Mouse (Mus musculus): Measurements from ENCODE around the gene Creb5.
A peak's percentile ranks its signal among the peaks of the same experiment; 100 is the strongest.
"Not testable (repeated sequence)": the region's sequence is repeated elsewhere in the genome, so short reads cannot be mapped to it uniquely, and the experiment has no call there.

Creb5 gene

DNA sequence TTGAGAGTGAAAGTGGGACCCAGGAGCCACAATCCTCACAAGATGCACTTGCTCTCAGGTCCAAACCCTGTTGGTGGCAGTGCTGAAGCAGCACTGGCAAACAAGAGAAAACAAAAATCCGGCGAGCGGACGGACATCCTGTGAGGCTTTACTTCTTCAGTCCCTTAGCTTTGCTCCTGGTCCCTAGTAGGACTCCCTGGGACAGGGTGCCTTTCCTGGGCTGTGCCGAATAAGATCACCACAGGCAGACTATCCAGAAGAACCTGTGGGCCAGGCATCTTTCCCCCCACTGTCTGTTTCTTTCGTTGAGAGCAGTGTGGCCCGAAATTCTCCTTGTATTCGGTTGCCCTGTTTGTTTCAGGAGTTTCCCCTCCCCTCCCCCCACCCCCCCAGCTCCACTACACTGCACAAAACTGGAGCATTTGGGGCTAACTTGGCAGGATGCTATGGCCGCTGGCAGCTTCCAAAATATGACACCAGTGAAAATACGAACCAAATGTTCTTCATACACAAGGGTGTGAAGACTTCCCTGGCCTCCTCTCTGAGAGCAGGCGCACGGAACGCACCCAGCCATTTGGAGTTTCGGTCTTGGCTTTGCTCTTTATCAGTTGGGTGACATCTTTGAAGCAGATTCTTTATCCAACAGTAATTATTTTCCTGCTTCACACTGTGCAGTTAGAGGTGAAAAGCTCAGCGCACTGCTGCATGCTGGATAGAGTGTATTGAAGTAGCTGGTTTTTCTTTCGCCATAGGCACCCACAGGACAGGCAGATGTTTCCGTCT, 32.7 kb downstream of the Creb5 start:
- DNase-seq (ENCODE audit: low spot score in 2 of 2), result peak in 1 of 2 experiments; percentile 18

DNA sequence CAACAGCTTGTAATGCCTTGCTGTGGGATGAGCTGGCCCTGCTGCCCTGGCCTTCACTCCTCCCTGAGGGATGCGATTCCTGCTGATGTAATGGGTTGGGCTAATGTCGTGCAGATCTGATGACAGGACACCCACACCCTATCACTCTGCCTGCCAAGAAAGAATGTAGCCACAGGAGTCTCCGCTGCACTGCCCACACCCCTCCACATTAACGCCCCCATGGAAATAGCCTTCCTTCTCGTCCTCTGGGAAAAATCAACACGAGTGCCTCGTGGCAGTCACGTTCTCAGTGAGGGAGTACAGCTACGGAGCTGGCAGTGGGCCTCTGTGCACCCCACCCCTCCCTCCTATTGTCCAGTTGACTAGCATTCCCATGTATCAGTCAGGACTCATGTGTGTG, 50.3 kb downstream of the Creb5 start:
- no peak for DNase-seq (ENCODE audit: low spot score in 2 of 2)

DNA sequence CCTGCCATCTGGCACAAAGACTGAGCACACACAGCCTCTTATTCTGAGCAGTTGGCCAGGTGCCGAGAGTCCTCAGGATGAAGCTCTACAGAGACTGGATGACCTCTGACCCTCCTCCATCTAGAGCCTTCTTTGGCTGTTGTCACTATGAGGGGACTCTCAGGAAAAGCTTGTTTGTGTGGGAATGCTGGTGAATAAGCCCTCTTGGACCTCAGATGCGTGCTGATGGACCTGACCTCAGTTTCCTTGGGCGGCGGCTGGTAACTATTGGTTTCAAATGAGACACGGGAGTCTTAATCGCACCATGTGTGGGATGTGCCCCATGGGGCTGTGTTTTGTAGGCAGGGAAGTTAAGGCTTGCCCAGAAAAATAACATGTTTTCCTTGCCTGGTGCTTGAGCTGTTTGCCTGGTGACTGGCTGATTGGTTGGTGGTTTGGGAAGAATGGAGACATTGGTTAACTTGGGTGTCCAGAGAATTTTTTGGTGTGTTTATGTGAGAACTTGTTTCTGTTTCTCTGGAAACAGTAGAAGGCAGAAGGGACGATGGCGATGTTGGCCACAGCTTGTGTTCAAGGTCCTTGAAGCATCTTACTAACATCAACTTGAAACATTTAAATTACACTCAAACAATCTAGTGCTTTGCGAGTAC, 65.4 kb downstream of the Creb5 start:
- DNase-seq (ENCODE audit: low spot score in 2 of 2), result no peak

DNA sequence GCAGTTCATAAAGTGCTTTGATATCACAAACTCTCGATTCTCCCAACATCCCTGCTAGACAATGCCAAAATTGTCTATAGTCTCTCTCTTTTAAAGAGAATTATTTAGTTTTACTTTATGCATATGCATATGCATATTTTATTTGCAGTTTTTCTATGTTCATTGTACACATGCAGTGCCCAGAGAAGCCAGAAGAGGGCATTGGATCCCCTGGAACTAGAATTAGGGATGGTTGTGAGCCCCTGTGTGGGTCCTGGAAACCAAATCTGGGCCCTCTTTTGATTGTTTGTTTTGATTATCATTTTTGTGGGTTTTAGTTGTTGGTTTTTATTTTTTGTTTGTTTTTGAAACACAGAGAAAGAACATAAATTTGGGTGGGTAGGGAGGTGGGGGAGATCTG, 69.3 kb downstream of the Creb5 start:
- DNase-seq (ENCODE audit: low spot score in 2 of 2), result no peak

DNA sequence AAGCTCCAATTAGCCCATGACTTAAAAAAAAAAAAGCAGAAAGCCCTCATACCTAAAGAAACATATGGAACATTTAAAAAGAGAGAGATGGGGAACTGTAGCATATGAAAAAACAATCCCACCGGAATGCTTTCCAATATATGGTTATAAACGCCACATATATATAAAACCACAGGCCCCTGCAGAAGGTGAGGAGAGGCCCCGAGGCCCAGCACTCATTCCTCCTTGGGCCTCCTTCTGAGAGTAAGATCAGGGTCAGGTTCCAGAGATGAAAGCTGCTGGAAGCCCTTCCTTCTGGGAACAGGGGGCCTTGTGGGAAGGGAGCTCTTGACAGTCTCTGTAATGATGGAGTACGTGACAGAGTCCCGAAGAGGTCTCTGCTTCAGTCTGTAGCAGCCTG, 76.5 kb downstream of the Creb5 start:
- no peak for DNase-seq (ENCODE audit: low spot score in 2 of 2)

DNA sequence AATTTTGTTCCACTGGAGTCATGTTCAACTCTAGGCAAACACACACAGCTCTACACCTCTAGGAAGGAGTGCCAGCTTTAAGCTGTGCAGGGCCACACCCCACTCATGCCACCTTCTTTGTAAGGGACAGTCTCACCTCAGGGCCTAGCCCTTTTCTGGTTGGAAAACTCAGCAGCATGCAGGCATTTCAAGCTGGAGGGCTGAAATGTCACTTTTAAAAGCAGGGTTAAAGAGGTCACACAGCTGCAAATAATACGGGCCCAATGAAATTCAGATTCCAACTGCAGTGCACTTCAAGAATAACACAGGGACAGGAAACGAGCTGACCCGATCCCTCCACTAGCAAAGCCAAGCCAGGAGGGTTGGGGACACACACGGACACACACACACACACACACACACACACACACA, 76.9 kb downstream of the Creb5 start:
- no peak for DNase-seq (ENCODE audit: low spot score in 2 of 2)

DNA sequence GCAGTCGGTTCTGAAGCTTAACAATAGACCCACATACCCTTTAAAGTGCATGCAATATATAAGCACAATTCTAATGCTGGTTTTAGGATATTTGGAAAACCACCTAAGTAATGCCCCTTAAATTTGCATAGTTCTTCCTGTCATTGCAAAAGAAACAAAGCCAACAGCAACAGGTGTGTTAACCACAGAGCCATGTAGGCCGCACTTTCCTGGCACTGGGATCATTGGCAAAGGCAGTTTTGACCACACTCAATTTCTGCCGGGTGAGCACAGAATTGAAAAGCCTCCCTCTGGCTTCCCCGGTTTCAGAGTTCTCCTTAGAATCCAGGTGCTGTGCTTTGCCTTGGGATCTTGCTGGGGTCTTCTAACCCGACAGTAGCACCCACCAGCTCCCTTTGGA, 82.1 kb downstream of the Creb5 start:
- no peak for DNase-seq (ENCODE audit: low spot score in 2 of 2)

DNA sequence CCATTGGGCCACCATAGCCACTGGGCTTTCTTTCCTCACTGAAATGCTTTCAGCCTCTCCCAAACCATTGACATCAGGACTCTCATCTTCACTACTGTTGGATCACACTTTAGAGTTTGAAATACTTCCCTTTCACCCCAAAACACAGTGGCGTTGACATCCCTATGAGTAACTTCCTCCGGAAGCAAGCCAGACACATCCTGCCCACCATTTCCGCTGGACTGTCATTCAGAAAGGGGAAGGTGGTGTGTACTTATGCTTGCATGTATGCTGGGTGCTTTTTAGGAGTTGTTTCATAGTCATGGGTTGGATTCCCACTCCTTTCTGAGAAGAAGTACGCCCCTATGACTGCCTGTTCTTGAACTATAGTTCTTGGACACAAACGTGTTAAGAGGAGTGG, 82.9 kb downstream of the Creb5 start:
- no peak for DNase-seq (ENCODE audit: low spot score in 2 of 2)

DNA sequence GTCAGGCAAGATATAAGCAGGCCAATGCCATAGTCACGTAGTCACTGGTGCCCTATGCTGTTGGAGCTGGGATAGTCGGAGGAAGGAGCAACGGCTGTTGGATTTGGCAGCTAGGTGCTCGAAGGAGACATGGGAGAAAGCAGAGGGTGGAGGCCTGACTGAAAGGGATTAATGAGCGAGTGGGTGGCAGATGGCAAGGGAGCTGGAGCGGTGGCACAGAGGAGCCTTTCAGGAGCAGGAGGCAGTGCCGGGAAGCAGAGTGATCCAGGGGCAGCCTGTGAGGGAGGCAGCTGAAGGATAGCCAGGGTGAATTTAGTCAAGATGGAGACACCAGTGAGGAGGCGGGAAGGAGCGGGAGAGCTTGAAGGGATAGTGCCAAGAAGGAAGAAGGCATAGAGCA, 84.9 kb downstream of the Creb5 start:
- peak in 1 of 2 experiments; percentile 48 for DNase-seq (ENCODE audit: low spot score in 2 of 2)

DNA sequence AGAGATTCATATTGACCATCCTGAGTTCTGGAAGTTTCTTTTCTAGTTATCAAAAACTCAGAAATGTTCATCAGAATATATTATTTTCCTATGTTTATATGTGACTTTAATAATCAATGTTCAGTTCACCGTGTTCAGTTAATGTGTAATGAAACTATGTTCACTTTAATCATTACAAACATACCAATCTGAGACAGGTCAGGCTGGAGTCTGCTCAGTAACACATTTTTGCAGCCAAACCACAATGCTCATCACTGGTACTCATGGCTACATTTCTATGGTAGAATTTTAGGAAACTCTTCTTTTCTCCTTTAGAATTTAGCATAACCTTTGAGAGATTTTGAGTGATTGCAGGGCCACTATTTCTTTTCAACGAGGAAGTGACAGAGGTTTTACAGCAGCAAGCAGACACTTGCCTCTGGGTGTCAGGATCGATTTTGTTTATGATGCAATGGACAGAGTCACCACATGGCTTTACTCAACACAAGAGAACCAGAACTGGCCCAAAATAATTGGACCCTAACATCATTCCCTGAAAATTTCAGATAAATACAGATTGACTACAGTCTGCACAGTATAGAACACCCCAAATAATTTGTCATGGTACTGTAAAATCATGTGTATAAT, 87.4 kb downstream of the Creb5 start:
- DNase-seq (ENCODE audit: low spot score in 2 of 2), result no peak

DNA sequence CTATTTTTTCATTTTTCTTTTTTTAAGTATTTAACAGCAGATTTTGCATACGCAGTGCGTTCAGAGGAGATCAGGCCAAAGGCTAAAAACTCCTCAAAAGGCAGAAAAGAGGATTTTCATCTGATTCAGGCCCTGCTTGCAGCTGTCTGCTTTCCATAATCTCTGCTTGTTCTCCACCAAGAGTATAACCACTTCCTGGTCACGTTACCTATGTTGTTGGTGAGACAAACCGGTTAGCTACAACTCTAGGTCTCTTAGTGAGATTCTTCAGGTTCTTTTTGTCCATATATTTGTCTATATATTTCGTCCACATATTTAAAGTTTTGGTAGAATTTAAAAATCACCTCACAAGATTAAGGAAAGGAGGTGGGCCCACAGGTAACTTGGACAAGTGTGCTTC, 102.2 kb downstream of the Creb5 start:
- no peak for DNase-seq (ENCODE audit: low spot score in 2 of 2)

DNA sequence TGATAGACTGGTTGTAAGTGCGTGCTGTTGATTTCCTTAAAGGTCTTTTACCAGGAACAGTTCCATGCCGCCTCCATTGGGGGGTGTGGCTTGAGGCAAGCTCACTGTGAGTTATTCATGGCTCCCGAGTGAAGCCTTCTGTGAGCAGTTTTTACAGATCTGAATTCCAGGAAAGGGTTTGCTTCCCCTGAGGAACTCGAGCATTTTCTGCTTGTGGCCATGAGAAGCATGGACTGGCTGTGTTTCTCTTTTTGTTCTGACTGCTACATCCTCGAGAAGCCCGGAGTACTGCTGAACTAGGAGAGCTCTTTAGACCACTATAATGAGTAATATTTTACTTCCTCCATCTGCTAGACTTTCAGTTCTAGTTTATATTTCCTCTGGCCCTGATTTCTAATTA, 103.3 kb downstream of the Creb5 start:
- no peak for DNase-seq (ENCODE audit: low spot score in 2 of 2)

DNA sequence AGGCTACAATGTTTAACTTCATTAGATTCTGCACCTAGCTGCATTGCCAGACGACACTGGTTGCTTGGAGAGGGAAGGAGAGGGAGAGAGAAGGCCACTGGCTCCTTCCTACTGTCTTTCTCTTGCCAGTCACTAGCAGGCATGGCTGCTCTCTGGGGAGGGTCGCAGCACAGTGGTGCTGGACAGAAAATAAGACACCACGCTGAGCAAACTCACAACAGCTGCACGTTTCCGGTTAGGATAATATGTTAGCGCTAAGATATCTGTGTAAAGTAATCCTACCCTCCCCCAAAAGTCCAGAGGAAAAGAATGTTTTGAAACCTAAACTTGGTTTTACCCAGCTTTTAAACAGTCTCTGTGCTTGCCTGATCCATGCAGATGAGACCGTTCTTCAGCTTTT, 107.0 kb downstream of the Creb5 start:
- no peak for DNase-seq (ENCODE audit: low spot score in 2 of 2)

DNA sequence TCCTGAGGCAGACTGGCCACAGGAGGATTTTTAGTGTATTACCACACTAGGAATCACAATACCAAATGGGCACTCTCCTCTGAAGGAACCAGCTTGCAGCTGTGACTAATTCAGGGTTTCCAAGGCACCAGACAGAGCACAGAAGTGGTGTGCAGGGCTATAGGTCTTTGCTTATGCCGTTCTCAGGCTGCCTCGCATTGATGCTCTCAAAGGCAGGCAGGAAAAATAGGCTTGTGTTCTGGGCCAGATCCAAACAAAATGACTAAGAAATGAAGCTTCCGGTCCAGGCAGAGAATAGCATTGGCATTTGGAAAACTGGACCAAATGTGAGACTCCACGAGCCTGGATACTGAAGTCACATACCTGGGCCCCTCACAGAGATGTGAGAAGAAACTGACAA, 108.1 kb downstream of the Creb5 start:
- no peak for DNase-seq (ENCODE audit: low spot score in 2 of 2)

DNA sequence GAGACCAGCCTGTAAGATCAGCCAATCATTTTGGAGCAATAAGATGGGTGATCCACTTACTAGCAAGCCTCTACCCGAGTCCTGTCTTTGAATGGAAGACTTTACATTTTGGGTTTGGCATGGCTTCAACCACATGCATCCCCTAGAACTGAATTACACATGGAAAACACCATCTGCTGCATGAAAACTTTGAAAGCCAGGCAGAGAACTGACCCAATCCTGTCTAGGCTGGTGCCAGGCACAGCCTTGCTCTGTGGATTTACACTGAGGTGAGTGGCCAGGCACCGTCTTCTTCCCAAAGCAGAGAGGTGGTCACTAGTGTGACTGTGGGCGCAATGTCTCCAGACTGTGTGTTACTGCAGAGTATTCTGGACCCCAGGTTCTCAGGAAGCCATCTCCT, 109.4 kb downstream of the Creb5 start:
- DNase-seq (ENCODE audit: low spot score in 2 of 2), result no peak

DNA sequence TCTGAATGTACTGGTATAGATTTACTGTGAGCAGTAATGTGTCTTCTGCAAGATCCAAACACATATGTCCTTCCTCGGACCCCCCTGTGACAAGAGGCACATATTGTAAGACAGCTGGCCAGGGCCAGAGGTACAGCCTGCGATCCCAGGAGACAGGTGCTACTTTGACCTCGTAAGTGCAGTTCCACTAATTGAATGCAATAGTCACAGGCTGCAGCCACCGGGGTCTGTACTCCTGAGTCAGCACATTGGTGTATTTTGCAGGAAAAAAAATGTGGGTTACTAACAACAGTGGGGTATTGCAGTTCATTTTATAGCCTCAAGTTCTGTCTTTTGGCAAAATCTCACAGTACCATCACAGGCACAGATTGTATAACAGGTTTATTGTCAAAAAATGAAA, 110.7 kb downstream of the Creb5 start:
- DNase-seq (ENCODE audit: low spot score in 2 of 2), result no peak

DNA sequence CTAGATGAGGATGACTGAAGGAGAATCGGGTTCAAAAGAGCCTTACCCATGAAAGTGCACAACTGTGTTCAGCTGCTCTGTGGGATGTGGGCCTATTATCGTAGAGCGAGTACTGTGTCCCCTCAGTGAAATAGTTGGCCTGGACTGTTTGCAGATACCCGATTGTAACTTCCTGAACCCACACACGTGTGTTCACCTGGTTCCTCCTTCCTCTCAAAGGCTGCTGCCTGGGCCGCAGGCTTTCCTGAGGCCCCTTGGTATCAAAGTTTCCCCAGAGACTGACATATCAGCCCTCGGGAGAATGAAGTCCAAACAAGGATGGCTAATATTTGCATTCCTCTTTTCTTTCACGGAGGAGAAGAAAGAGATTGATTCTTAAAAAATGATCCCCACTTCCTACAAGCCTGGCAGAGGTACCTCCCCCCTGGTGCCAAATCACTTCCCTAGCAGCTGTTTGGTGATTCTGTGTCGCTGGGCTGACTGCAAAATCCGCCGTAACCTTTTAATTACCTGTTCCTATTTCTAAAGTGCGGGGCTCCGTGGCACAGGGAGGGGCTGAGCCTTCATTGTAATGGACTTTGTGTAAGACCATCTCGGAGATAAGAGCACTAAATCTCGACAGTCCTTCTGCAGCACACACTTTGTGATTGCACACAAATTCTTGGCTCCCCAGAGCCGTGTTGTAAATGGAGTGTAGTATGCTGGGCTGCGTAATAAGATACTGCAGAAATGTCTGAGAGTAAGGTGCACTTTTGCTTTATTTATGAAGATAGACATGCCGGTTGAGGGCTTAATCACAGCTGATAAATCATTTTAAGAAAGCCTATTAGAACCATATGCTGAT, 111.4 kb downstream of the Creb5 start:
- no peak for DNase-seq (ENCODE audit: low spot score in 2 of 2)

DNA sequence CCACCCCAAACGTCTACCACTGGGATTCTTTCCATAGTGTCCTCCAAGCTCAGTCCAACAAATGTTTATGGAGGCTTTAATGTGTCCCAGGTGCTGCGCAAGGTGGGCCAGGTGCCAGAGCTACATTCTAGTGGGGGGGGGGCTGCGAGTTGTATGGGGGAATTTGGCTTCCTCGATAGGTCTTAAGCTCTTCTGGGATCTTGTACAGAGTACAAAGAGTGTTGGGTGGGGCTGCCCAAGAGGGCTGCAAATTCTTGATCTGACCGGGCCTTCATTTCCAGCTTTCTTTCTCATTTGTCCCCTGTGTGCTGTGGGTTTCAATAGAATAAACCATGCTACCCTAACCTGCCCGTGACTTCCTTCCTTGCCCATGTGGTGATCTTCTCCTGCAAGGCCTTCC, 114.3 kb downstream of the Creb5 start:
- no peak for DNase-seq (ENCODE audit: low spot score in 2 of 2)

DNA sequence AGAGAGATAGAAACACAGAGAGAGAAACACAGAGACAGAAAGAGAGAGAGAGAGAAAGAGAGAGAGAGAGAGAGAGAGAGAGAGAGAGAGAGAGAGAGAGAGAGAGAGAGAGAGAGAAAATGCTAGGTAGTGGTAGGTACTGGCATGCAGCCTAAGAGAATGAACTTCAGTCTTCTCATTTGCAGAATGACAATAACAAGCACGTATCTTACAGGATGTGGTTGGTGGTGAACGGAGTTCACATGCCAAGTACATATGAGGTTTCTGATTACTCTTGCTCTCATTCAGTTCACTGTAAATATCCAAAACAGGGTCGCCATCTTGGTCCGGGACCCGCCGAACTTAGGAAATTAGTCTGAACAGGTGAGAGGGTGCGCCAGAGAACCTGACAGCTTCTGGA, 115.5 kb downstream of the Creb5 start:
- not testable (repeated sequence) for DNase-seq (ENCODE audit: low spot score in 2 of 2)

DNA sequence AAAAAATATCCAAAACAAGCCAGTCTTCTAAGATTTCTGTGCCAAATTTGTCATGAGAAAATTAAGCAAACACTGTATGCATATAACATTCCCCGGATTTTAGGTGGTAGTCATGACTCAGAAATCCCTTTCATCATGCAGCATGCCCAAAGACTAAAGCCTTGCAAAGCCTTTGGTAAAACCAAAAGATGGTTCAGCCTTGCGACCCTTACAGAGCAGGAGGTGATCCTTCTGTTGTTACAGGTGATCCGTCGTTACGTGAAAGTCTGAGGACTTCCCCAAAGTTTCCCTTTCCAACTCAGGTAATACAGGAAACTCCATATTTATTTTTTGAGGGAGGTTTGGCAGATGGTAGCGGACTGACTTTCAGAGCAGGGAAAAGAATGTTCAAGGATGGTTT, 122.1 kb downstream of the Creb5 start:
- DNase-seq (ENCODE audit: low spot score in 2 of 2), result no peak

DNA sequence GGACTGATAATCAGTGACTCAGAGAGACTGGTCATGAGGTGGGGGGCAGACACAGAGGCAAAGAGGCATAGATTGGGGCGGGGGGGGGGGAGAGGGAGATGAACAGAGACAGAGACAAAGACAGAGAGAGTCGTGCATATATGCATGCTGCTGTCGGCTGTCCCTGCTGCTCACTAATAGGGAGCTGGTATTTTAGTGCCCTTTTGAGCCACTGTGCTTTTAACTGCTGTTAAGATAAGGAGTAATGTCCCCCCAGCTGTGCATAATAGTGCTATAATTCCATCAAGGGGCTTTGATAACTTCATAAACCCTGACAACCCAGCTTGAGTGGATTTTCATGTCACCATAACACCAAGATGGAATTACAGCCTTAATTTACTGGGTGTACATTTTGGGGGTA, 134.3 kb downstream of the Creb5 start:
- DNase-seq (ENCODE audit: low spot score in 2 of 2), result no peak

DNA sequence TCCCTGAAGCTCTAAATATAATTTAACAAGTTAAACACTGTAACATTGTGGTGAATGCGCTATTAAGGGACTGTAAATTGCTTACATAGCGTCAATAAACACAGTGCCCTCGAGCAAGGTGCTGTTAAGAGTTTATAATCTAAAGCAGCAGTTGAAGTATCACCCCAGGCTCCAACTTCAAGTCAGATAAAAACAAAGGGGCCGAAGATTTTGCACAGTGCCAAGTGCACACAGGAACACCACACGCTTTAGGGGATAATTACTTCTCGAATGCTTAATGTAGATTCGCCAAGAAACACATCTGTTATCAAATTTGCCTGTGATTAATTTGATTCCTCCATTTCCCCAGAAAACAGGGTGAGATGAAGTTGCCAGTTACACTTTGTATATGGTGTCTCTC, 142.3 kb downstream of the Creb5 start:
- no peak for DNase-seq (ENCODE audit: low spot score in 2 of 2)
